Mouse (Mus musculus): ENCODE measurements around the gene Ap3b1.

GRCm38 (mm10) chr13:94607035-94607860 lies 248.5 kb downstream of the Ap3b1 start:
- no peak for TF ChIP-seq POLR2A (IDR thresholded peaks at IDR 0.05; ENCODE audit: extremely low read depth, insufficient read depth, low read length)
- TF ChIP-seq CTCF (IDR thresholded peaks at IDR 0.05; ENCODE audit: extremely low read depth, insufficient read depth, low read length): no peak
